Mouse (Mus musculus): ENCODE results near the gene Nfkbiz.

GRCm38 (mm10) chr16:55831451-55831850 lies 7.2 kb downstream of the Nfkbiz start:
- TF ChIP-seq CTCF (IDR thresholded peaks at IDR 0.05; ENCODE audit: low read depth) (no peak), EP300 (IDR thresholded peaks at IDR 0.05; ENCODE audit: low read depth) (no peak)

Data from liver, embryonic 14.5 days (tissue).